Mouse (Mus musculus): Measurements from ENCODE around the gene Agbl1.

GRCm38 (mm10) chr7:76341601-76342000 is 111.9 kb downstream of the Agbl1 start:
- TF ChIP-seq CTCF (conservative IDR thresholded peaks at IDR 0.05; ENCODE audit: insufficient read depth, insufficient read length, low read depth, low read length), result no peak
- no peak for TF ChIP-seq POLR2A (IDR thresholded peaks at IDR 0.05; ENCODE audit: low read depth, low read length)

Measured in kidney, adult 2 months (tissue).